Mouse (Mus musculus) liver, postnatal 0 days (tissue): Measurements from ENCODE around the gene Zmat5. TPM values are rescaled to one million over a fixed set of nuclear protein-coding genes. Genes with fewer than 3 reads are reported as not detected.
A peak's percentile ranks its signal among the peaks of the same experiment; 100 is the strongest.

ENCODE experiments used
- ATAC-seq: fragments of 200-750 bp; cut with Nextera tagmentation; 2 replicates; pipeline ENCODE4 v1.8.0; 2017; ENCODE audit warnings: mild to moderate bottlenecking, moderate library complexity
- DNase-seq: peaks from one replicate; pipeline ENCODE4 v3.0.0-alpha.2; 2016
- H3K27ac ChIP-seq: fragments of 300-500 bp; sonication (generic); 2 replicates; pipeline ENCODE4 v1.5.1; 2014; ENCODE audit warnings: antibody characterized with exemption, moderate library complexity, mild to moderate bottlenecking, low read depth
- H3K27me3 ChIP-seq: fragments of 300-500 bp; sonication (generic); 2 replicates; pipeline ENCODE4 v1.6.1; 2014; ENCODE audit warnings: low read length, control low read depth, mixed read lengths; ENCODE audit not compliant: insufficient read depth
- H3K36me3 ChIP-seq: fragments of 300-500 bp; sonication (generic); replicated peaks from 2 replicates; pipeline ENCODE4 v1.6.1; 2014; ENCODE audit warnings: mild to moderate bottlenecking, control low read depth, low read length, moderate library complexity, mixed read lengths; ENCODE audit not compliant: insufficient read depth
- H3K4me1 ChIP-seq: fragments of 300-500 bp; sonication (generic); 2 replicates; pipeline ENCODE4 v1.6.1; 2014; ENCODE audit warnings: antibody characterized with exemption, mild to moderate bottlenecking, control low read depth; ENCODE audit not compliant: insufficient read depth
- H3K4me2 ChIP-seq: fragments of 300-500 bp; sonication (generic); 2 replicates; pipeline ENCODE4 v1.6.1; 2014; ENCODE audit warnings: low read depth, mild to moderate bottlenecking, low read length, moderate library complexity, mixed read lengths
- H3K4me3 ChIP-seq: fragments of 300-500 bp; sonication (generic); 2 replicates; pipeline ENCODE4 v1.5.1; 2014; ENCODE audit warnings: low read depth, low read length
- H3K9ac ChIP-seq: fragments of 300-500 bp; sonication (generic); replicated peaks from 2 replicates; pipeline ENCODE4 v1.6.1; 2014; ENCODE audit warnings: mild to moderate bottlenecking, moderate library complexity
- H3K9me3 ChIP-seq: fragments of 300-500 bp; sonication (generic); 2 replicates; pipeline ENCODE4 v1.6.1; 2016; ENCODE audit warnings: mild to moderate bottlenecking, control low read depth, low read length, mixed read lengths
- CTCF ChIP-seq: sonication (generic); IDR thresholded peaks from 2 replicates; pipeline ENCODE4 v1.5.1; 2016; ENCODE audit warnings: antibody characterized with exemption, low read depth
- EP300 ChIP-seq: IDR thresholded peaks from 2 replicates; pipeline ENCODE4 v1.6.1; 2016; ENCODE audit warnings: antibody characterized with exemption, low read depth, mild to moderate bottlenecking
- WGBS: fragments of 180-500 bp; shearing (Covaris S2); extraction: QIAGEN DNeasy Blood & Tissue Kit; methylation state at CpG from one replicate; pipeline ENCODE4 v1.1.7; 2014; ENCODE audit not compliant: insufficient replicate concordance; 5-methylcytosine and 5-hydroxymethylcytosine counted together
- polyA plus RNA-seq: library from polyadenylated mRNA; unstranded; fragments of >200 nt; fragmentation: Nextera tagmentation; extraction: Ambion mirVana; gene quantifications from 2 replicates; pipeline ENCODE4 v1.2.1, GENCODE M21; 2015

The Zmat5 gene
- polyA plus RNA-seq, 1 experiment from 2014 or later = 18.6 TPM

GRCm38 (mm10) chr11:4783116-4783515 lies 78.6 kb downstream of the Zmat5 start:
- Histone ChIP-seq H3K27me3 (no peaks in the 10 kb centered on the region), H3K4me3 (no peak overlapping the region), H3K27ac (no peak overlapping the region), H3K4me1 (0 out of 2 replicates have a peak, but pooled peaks cover 4% of the 10 kb centered on the region), H3K4me2 (no peak overlapping the region), H3K9me3 (no peaks in the 10 kb centered on the region), H3K36me3 (peaks cover 37% of the 10 kb centered on the region), H3K9ac (no peak overlapping the region)
- ATAC-seq (no peak), DNase-seq (no peak)
- 61% methylated on average over 3 of the region's 3 CpGs for WGBS
- TF ChIP-seq EP300 (no peak), CTCF (no peak)

GRCm38 (mm10) chr11:4784629-4785142 lies 80.2 kb downstream of the Zmat5 start:
- DNase-seq (no peak), ATAC-seq (no peak)
- H3K36me3 ChIP-seq = peaks cover 33% of the 10 kb centered on the region
- 0 out of 2 replicates have a peak overlapping the region, but pooled peaks have one; percentile 23 for H3K27ac ChIP-seq
- no peak overlapping the region for H3K9ac ChIP-seq
- H3K4me3 ChIP-seq = no peak overlapping the region
- H3K27me3 ChIP-seq = no peaks in the 10 kb centered on the region
- H3K9me3 ChIP-seq = no peaks in the 10 kb centered on the region
- TF ChIP-seq EP300 (no peak), CTCF (no peak)
- WGBS = 53% methylated on average over 5 of the region's 5 CpGs
- H3K4me2 ChIP-seq = 0 out of 2 replicates have a peak overlapping the region, but pooled peaks have one; percentile 18
- 0 out of 2 replicates have a peak, but pooled peaks cover 4% of the 10 kb centered on the region for H3K4me1 ChIP-seq

Other genes with a start within 250 kb of the Zmat5 start
- 10.3 and 11.2 TPM in 2 replicates for gene Mtmr3, start 109.8 kb upstream of the Zmat5 start, polyA plus RNA-seq
- not detected in 2 replicates for gene Gm11032, start 84.6 kb upstream of the Zmat5 start, polyA plus RNA-seq
- 9.5 and 9.7 TPM in 2 replicates for gene Ascc2, start 66.9 kb upstream of the Zmat5 start, polyA plus RNA-seq
- gene Uqcr10, start 336 bp upstream of the Zmat5 start, polyA plus RNA-seq = 1,070 and 1,167 TPM in 2 replicates
- 0.06 and 0.07 TPM in 2 replicates for gene Cabp7, start 42.1 kb downstream of the Zmat5 start, polyA plus RNA-seq
- gene Nf2, start 144.9 kb downstream of the Zmat5 start, polyA plus RNA-seq = 5.8 and 7.9 TPM in 2 replicates
- 135 and 136 TPM in 2 replicates for gene Nipsnap1, start 169.3 kb downstream of the Zmat5 start, polyA plus RNA-seq
- gene Thoc5, start 190.6 kb downstream of the Zmat5 start, polyA plus RNA-seq = 7.8 and 8.3 TPM in 2 replicates
- gene Nefh, start 243.4 kb downstream of the Zmat5 start, polyA plus RNA-seq = 0.16 and 0.18 TPM in 2 replicates